Mouse (Mus musculus) myocyte (in vitro differentiated cells): ENCODE measurements around the gene Il23r. TPM values are rescaled to one million over a fixed set of nuclear protein-coding genes. Genes with fewer than 3 reads are reported as not detected.

Experiments
- H3K27me3 ChIP-seq: one replicate; pipeline ENCODE4 v1.6.1; 2011; ENCODE audit not compliant: control insufficient read depth, insufficient read depth, insufficient read length
- H3K36me3 ChIP-seq: one replicate; pipeline ENCODE4 v1.6.1; 2011; ENCODE audit not compliant: control insufficient read depth, insufficient read depth
- H3K4me2 ChIP-seq: one replicate; pipeline ENCODE4 v1.6.1; 2011; ENCODE audit warnings: low read depth, control low read depth
- H3K4me3 ChIP-seq: one replicate; pipeline ENCODE4 v1.5.1; 2011; ENCODE audit warnings: mild to moderate bottlenecking, control low read depth, moderate library complexity
- H3K79me2 ChIP-seq: one replicate; pipeline ENCODE4 v1.6.1; 2011; ENCODE audit not compliant: control insufficient read depth, insufficient read depth
- H3ac ChIP-seq: one replicate; pipeline ENCODE4 v1.6.1; 2011; ENCODE audit not compliant: control insufficient read depth, insufficient read length
- CEBPB ChIP-seq: IDR thresholded peaks from 2 replicates; pipeline ENCODE4 v1.6.1; 2011; ENCODE audit warnings: mild to moderate bottlenecking, moderate library complexity; ENCODE audit not compliant: poor library complexity, insufficient read depth, severe bottlenecking
- E2F4 ChIP-seq: IDR thresholded peaks from one replicate; pipeline ENCODE4 v1.6.1; 2011; ENCODE audit warnings: mild to moderate bottlenecking, control low read depth, moderate library complexity; ENCODE audit not compliant: insufficient read depth
- MAX ChIP-seq: IDR thresholded peaks from one replicate; pipeline ENCODE4 v1.6.1; 2011; ENCODE audit warnings: low read depth, mild to moderate bottlenecking, control low read depth
- MYOD1 ChIP-seq, 3 experiments: IDR thresholded peaks; one replicate each; pipeline ENCODE4 v1.6.1; 2011; ENCODE audit warnings: control low read depth in 2 of 3, low read depth in 2 of 3, mild to moderate bottlenecking in 2 of 3, moderate library complexity in 1 of 3; ENCODE audit not compliant: insufficient read length in 2 of 3, control insufficient read depth in 1 of 3
- MYOG ChIP-seq, 3 experiments: IDR thresholded peaks; one replicate each; pipeline ENCODE4 v1.6.1; 2011; ENCODE audit warnings: control low read depth in 2 of 3, low read depth in 2 of 3, mild to moderate bottlenecking in 2 of 3; ENCODE audit not compliant: insufficient read length in 2 of 3, control insufficient read depth in 1 of 3, insufficient read depth in 1 of 3
- POLR2A ChIP-seq: IDR thresholded peaks from one replicate; pipeline ENCODE4 v1.6.1; 2011; ENCODE audit warnings: low read depth, mild to moderate bottlenecking, control low read depth, moderate library complexity; ENCODE audit not compliant: insufficient read length
- POLR2AphosphoS2 ChIP-seq: IDR thresholded peaks from one replicate; pipeline ENCODE4 v1.6.1; 2011; ENCODE audit warnings: low read depth, control low read depth; ENCODE audit not compliant: insufficient read length
- REST ChIP-seq: IDR thresholded peaks from one replicate; pipeline ENCODE4 v1.6.1; 2011; ENCODE audit warnings: mild to moderate bottlenecking, control low read depth, moderate library complexity; ENCODE audit not compliant: insufficient read depth, insufficient read length
- SRF ChIP-seq: IDR thresholded peaks from one replicate; pipeline ENCODE4 v1.6.1; 2011; ENCODE audit warnings: low read depth; ENCODE audit not compliant: control insufficient read depth, insufficient read length
- TCF12 ChIP-seq: IDR thresholded peaks from one replicate; pipeline ENCODE4 v1.6.1; 2011; ENCODE audit warnings: mild to moderate bottlenecking, control low read depth; ENCODE audit not compliant: poor library complexity, insufficient read depth, severe bottlenecking
- TCF3 ChIP-seq: IDR thresholded peaks from one replicate; pipeline ENCODE4 v1.6.1; 2011; ENCODE audit warnings: low read depth, control low read depth; ENCODE audit not compliant: insufficient read length
- USF1 ChIP-seq: IDR thresholded peaks from one replicate; pipeline ENCODE4 v1.6.1; 2011; ENCODE audit warnings: low read depth, mild to moderate bottlenecking, control low read depth, moderate library complexity
- polyA plus RNA-seq: library from polyadenylated mRNA; unstranded; fragments of >200 nt; fragmentation: generic; extraction: Trizol; gene quantifications from one replicate; pipeline ENCODE4 v1.2.1, GENCODE M21; 2012; ENCODE audit warnings: missing spikeins

Il23r gene
- polyA plus RNA-seq, 1 experiment: not detected

- no peaks in the 10 kb centered on the region for H3K79me2 ChIP-seq
- no peak overlapping the region for H3K4me3 ChIP-seq
- no peak overlapping the region for H3ac ChIP-seq
- H3K27me3 ChIP-seq: peaks cover 9% of the 10 kb centered on the region
- H3K4me2 ChIP-seq: no peak overlapping the region
- no peaks in the 10 kb centered on the region for H3K36me3 ChIP-seq
- TF ChIP-seq TCF12: no peak
- TF ChIP-seq MYOG (IDR thresholded peaks at IDR 0.05; ENCODE audit: control insufficient read depth in 1 of 3, insufficient read depth in 1 of 3, insufficient read length in 2 of 3, low read depth in 2 of 3): no peak
- TF ChIP-seq USF1: no peak
- TF ChIP-seq REST: no peak
- TF ChIP-seq POLR2A: no peak
- TF ChIP-seq SRF: no peak
- TF ChIP-seq E2F4: no peak
- no peak for TF ChIP-seq TCF3
- TF ChIP-seq CEBPB: no peak
- no peak for TF ChIP-seq POLR2AphosphoS2
- TF ChIP-seq MAX: no peak
- TF ChIP-seq MYOD1 (IDR thresholded peaks at IDR 0.05; ENCODE audit: control insufficient read depth in 1 of 3, insufficient read length in 2 of 3, low read depth in 2 of 3): no peak
These were observed 41.2 kb upstream of the Il23r start for GRCm38 (mm10) chr6:67532665-67533440.

GRCm38 (mm10) chr6:67531822-67532162 is 40.1 kb upstream of the Il23r start:
- H3K4me3 ChIP-seq: no peak overlapping the region
- no peak for TF ChIP-seq CEBPB
- no peak for TF ChIP-seq MYOG (IDR thresholded peaks at IDR 0.05; ENCODE audit: control insufficient read depth in 1 of 3, insufficient read depth in 1 of 3, insufficient read length in 2 of 3, low read depth in 2 of 3)
- TF ChIP-seq MAX: no peak
- no peak for TF ChIP-seq POLR2AphosphoS2
- TF ChIP-seq USF1: no peak
- no peak for TF ChIP-seq REST
- TF ChIP-seq SRF: no peak
- no peak overlapping the region for H3K4me2 ChIP-seq
- H3K36me3 ChIP-seq: no peaks in the 10 kb centered on the region
- no peak overlapping the region for H3ac ChIP-seq
- H3K27me3 ChIP-seq: peaks cover 9% of the 10 kb centered on the region
- H3K79me2 ChIP-seq: no peaks in the 10 kb centered on the region

GRCm38 (mm10) chr6:67530992-67531821 is 39.6 kb upstream of the Il23r start:
- Histone ChIP-seq H3K79me2 (no peaks in the 10 kb centered on the region), H3K36me3 (no peaks in the 10 kb centered on the region), H3K27me3 (peaks cover 9% of the 10 kb centered on the region), H3K4me2 (no peak overlapping the region), H3ac (no peak overlapping the region), H3K4me3 (no peak overlapping the region)
- TF ChIP-seq USF1 (no peak), SRF (no peak), MYOD1 (IDR thresholded peaks at IDR 0.05; ENCODE audit: control insufficient read depth in 1 of 3, insufficient read length in 2 of 3, low read depth in 2 of 3) (no peak), TCF3 (no peak), TCF12 (no peak), MAX (no peak), POLR2AphosphoS2 (no peak), REST (no peak), POLR2A (no peak)

GRCm38 (mm10) chr6:67526356-67526755 is 34.7 kb upstream of the Il23r start:
- no peaks in the 10 kb centered on the region for H3K79me2 ChIP-seq
- H3K4me2 ChIP-seq: no peak overlapping the region
- H3K4me3 ChIP-seq: no peak overlapping the region
- no peak for TF ChIP-seq MYOD1 (IDR thresholded peaks at IDR 0.05; ENCODE audit: control insufficient read depth in 1 of 3, insufficient read length in 2 of 3, low read depth in 2 of 3)
- no peak for TF ChIP-seq TCF12
- TF ChIP-seq E2F4: no peak
- no peak for TF ChIP-seq MAX
- TF ChIP-seq USF1: no peak
- no peak for TF ChIP-seq POLR2AphosphoS2
- TF ChIP-seq TCF3: no peak
- no peak for TF ChIP-seq POLR2A
- TF ChIP-seq SRF: no peak
- TF ChIP-seq MYOG (IDR thresholded peaks at IDR 0.05; ENCODE audit: control insufficient read depth in 1 of 3, insufficient read depth in 1 of 3, insufficient read length in 2 of 3, low read depth in 2 of 3): no peak
- TF ChIP-seq CEBPB: no peak
- TF ChIP-seq REST: no peak
- no peaks in the 10 kb centered on the region for H3K36me3 ChIP-seq
- H3ac ChIP-seq: no peak overlapping the region
- no peaks in the 10 kb centered on the region for H3K27me3 ChIP-seq
